Mouse (Mus musculus): ENCODE measurements around the gene Dgke. TPM values are rescaled to one million over a fixed set of nuclear protein-coding genes. Genes with fewer than 3 reads are reported as not detected.
A peak's percentile ranks its signal among the peaks of the same experiment; 100 is the strongest.

Gene Dgke
- polyA plus RNA-seq, 2 experiments: 0.39 to 0.63 TPM

- ATAC-seq (ENCODE audit: insufficient read depth): no peak
- no peak overlapping the region for H3K9ac ChIP-seq (replicated peaks)
- no peak for DNase-seq (ENCODE audit: low read depth in 3 of 3, low spot score in 3 of 3)
- 80% methylated on average over 10 of the region's 10 CpGs for WGBS (ENCODE audit: insufficient replicate concordance)
- H3K9me3 ChIP-seq (ENCODE audit: control insufficient read depth, low read length): no peaks in the 10 kb centered on the region
- TF ChIP-seq CTCF (IDR thresholded peaks at IDR 0.05; ENCODE audit: low read depth) (peak; percentile 40), EP300 (IDR thresholded peaks at IDR 0.05; ENCODE audit: low read depth) (no peak)
- no peak overlapping the region for H3K4me3 ChIP-seq (ENCODE audit: insufficient read depth in 1 of 2, low read depth in 2 of 2, low read length in 2 of 2)
- H3K27ac ChIP-seq: no peak overlapping the region
- H3K36me3 ChIP-seq (replicated peaks; ENCODE audit: control insufficient read depth, insufficient read depth, low read depth): no peaks in the 10 kb centered on the region; the same call in 1 of the 2 replicates
- no peaks in the 10 kb centered on the region for H3K27me3 ChIP-seq (ENCODE audit: control insufficient read depth, insufficient read depth, low read length)
- peaks cover 0 to 5% of the 10 kb centered on the region in 2 experiments; a peak in 1 of 4 replicates for H3K4me1 ChIP-seq (replicated peaks; ENCODE audit: control insufficient read depth in 2 of 2, insufficient read depth in 2 of 2, low read length in 1 of 2)
- H3K4me2 ChIP-seq (ENCODE audit: low read depth): no peak overlapping the region
Measured at GRCm38 (mm10) chr11:88986616-88987015, 80.0 kb downstream of the Dgke start.

Other genes starting within 250 kb of the Dgke start
- gene Akap1, start 202.3 kb downstream of the Dgke start, polyA plus RNA-seq (2012; rRNA removed): 8.2 and 9.1 TPM in 2 replicates
- 5.8 and 6.2 TPM in 2 replicates for gene Akap1, start 202.3 kb downstream of the Dgke start, polyA plus RNA-seq (2014; fragmentation: Nextera tagmentation; extraction: Ambion mirVana)
- 11.3 and 15.9 TPM in 2 replicates for gene Scpep1, start 111.4 kb downstream of the Dgke start, polyA plus RNA-seq (2012; rRNA removed)
- gene Scpep1, start 111.4 kb downstream of the Dgke start, polyA plus RNA-seq (2014; fragmentation: Nextera tagmentation; extraction: Ambion mirVana): 35.1 and 37.7 TPM in 2 replicates
- gene Elobl, start 99.9 kb downstream of the Dgke start, polyA plus RNA-seq (2012; rRNA removed): not detected in 2 replicates
- not detected in 2 replicates for gene Elobl, start 99.9 kb downstream of the Dgke start, polyA plus RNA-seq (2014; fragmentation: Nextera tagmentation; extraction: Ambion mirVana)
- 2.7 and 4.0 TPM in 2 replicates for gene Coil, start 96.6 kb downstream of the Dgke start, polyA plus RNA-seq (2012; rRNA removed)
- 2.6 and 2.8 TPM in 2 replicates for gene Coil, start 96.6 kb downstream of the Dgke start, polyA plus RNA-seq (2014; fragmentation: Nextera tagmentation; extraction: Ambion mirVana)
- 7.4 and 9.5 TPM in 2 replicates for gene Trim25, start 67.5 kb downstream of the Dgke start, polyA plus RNA-seq (2012; rRNA removed)
- 10.8 and 11.0 TPM in 2 replicates for gene Trim25, start 67.5 kb downstream of the Dgke start, polyA plus RNA-seq (2014; fragmentation: Nextera tagmentation; extraction: Ambion mirVana)
- not detected in 2 replicates for gene Gm525, start 7.0 kb upstream of the Dgke start, polyA plus RNA-seq (2012; rRNA removed)
- gene Gm525, start 7.0 kb upstream of the Dgke start, polyA plus RNA-seq (2014; fragmentation: Nextera tagmentation; extraction: Ambion mirVana): not detected in 2 replicates
- gene Nog, start 235.5 kb upstream of the Dgke start, polyA plus RNA-seq (2012; rRNA removed): 0.04 and 0.05 TPM in 2 replicates
- gene Nog, start 235.5 kb upstream of the Dgke start, polyA plus RNA-seq (2014; fragmentation: Nextera tagmentation; extraction: Ambion mirVana): not detected in 2 replicates